Mouse (Mus musculus) ES-Bruce4 (cell line): ENCODE results near the gene Il31.

Experiments
- CTCF ChIP-seq: IDR thresholded peaks from one replicate; pipeline ENCODE4 v1.8.1; 2011; ENCODE audit warnings: low read depth, low read length
- POLR2A ChIP-seq: IDR thresholded peaks from one replicate; pipeline ENCODE4 v1.8.1; 2011; ENCODE audit warnings: low read length; ENCODE audit not compliant: insufficient read depth

GRCm38 (mm10) chr5:123525916-123526495, 36.7 kb upstream of the Il31 start:
- TF ChIP-seq POLR2A = no peak
- no peak for TF ChIP-seq CTCF
